Mouse (Mus musculus): ENCODE measurements at regions not wholly inside any gene's neighbourhood (a gene's known extent, or its start where the extent isn't known, plus 50 kb on each side); places are given as distances from the start of the nearest gene placed in this dataset. TPM values are rescaled to one million over a fixed set of nuclear protein-coding genes. Genes with fewer than 3 reads are reported as not detected.

GRCm38 (mm10) chr3:118511969-118512368, 50.0 kb upstream of the Dpyd start:
- Histone ChIP-seq H3K4me1 (no peaks in the 10 kb centered on the region), H3K4me3 (no peak overlapping the region), H3K27me3 (ENCODE audit: insufficient read depth, poor library complexity, severe bottlenecking) (no peaks in the 10 kb centered on the region), H3K36me3 (no peaks in the 10 kb centered on the region), H3K9me3 (no peaks in the 10 kb centered on the region), H3K27ac (no peak overlapping the region)
- 70% methylated on average over 7 of the region's 7 CpGs for WGBS
- no peak for DNase-seq (ENCODE audit: low spot score)

MicroRNA genes in the stretch of these regions (microRNA counts, 519-probe panel; counts per million panel counts)
- 5,431 counts per million, percentile 48 among the panel's probes with 10 or more counts for microRNA mmu-miR-137

Small RNA genes in the stretch of these regions (microRNA-seq; reads per million reads assigned to microRNA genes)
- not detected for gene Gm24155
- 16.9 reads per million, percentile 31 among the genes with 10 or more reads in this experiment for gene Mir137
